Comparison of ENCODE assay signal across 16 mouse cellular contexts in genomic region chr9:16496331-16496730, GRCm38 (mm10).
"Had no signal": no experiment of that assay in that cellular context is flagged by ENCODE, and none has a peak within 500 bp of the region (broad histone marks: within the 10 kb centered on the region; RNA-seq: fewer than 3 reads in every experiment).

No protein-coding gene starts in this region.

- H3K4me2 ChIP-seq: neural tube, embryonic 12.5 days; neural tube, embryonic 13.5 days; neural tube, embryonic 15.5 days; stomach, embryonic 15.5 days had no signal

- H3K27me3 ChIP-seq: neural tube, embryonic 12.5 days; neural tube, embryonic 13.5 days; neural tube, embryonic 15.5 days had no signal

- H3K4me3 ChIP-seq: neural tube, embryonic 12.5 days; neural tube, embryonic 13.5 days; neural tube, embryonic 15.5 days; stomach, embryonic 15.5 days had no signal

- H3K9me3 ChIP-seq: neural tube, embryonic 12.5 days; neural tube, embryonic 13.5 days; neural tube, embryonic 15.5 days; stomach, embryonic 15.5 days had no signal

- H3K9ac ChIP-seq: neural tube, embryonic 12.5 days; neural tube, embryonic 13.5 days; neural tube, embryonic 15.5 days; stomach, embryonic 15.5 days had no signal

- DNase-seq: right cerebral cortex, adult 18-20 months; right cerebral cortex, postnatal 14 days; right cerebral cortex, postnatal 25 days; right cerebral cortex, postnatal 4 days; spleen, adult 18-20 months; thymus, adult 18-20 months; thymus, adult 2 months; thymus, postnatal 14 days; thymus, postnatal 25 days; thymus, postnatal 36 days; thymus, postnatal 4 days had no signal

- H3K27ac ChIP-seq: neural tube, embryonic 12.5 days; neural tube, embryonic 13.5 days; neural tube, embryonic 15.5 days; stomach, embryonic 15.5 days; stomach, postnatal 0 days had no signal

- H3K36me3 ChIP-seq: neural tube, embryonic 12.5 days; neural tube, embryonic 13.5 days; neural tube, embryonic 15.5 days; stomach, embryonic 15.5 days had no signal
